Mouse (Mus musculus): Measurements from ENCODE around the gene Arhgef25.

The Arhgef25 gene

DNA sequence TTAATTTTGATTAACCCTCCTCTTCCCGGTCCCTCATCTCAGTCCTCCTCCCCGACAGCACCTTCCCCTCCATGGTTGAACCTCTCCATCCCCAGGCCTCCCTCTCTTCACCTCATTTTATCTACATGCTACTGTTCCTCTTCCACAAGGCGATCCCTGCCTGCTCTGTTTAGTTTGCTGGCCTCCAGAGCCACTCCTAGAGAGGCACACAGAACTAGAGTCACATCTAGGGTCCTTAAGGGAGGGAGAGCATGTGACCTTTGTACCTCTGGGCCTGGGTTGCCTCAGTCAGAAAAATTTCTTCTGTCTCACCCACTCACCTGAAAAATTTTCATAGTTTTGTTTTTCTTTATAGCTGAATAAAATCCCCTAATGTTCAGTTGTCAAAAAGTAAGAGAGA lies 52.0 kb downstream of the Arhgef25 start:
- DNase-seq (ENCODE audit: low spot score) = no peak

DNA sequence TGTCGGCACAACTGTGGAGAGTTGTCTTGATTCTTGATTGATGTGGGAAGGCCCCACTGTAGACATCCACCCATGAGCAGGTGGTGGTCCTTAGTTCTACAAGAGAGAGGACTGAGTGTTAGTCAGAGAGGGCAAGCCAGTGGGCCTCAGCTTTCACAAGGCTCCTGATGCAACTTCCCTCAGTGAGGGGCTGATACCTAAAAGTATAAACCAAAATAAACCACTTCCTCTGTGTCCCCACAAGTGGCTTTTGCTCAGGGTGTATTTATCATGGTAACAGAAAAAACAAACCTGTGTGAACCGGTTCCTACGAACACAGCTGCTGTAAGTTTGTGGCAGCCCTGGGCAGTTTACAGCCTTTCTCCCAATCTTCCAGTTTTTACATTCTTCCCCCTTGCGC lies 53.4 kb downstream of the Arhgef25 start:
- no peak for DNase-seq (ENCODE audit: low spot score)

DNA sequence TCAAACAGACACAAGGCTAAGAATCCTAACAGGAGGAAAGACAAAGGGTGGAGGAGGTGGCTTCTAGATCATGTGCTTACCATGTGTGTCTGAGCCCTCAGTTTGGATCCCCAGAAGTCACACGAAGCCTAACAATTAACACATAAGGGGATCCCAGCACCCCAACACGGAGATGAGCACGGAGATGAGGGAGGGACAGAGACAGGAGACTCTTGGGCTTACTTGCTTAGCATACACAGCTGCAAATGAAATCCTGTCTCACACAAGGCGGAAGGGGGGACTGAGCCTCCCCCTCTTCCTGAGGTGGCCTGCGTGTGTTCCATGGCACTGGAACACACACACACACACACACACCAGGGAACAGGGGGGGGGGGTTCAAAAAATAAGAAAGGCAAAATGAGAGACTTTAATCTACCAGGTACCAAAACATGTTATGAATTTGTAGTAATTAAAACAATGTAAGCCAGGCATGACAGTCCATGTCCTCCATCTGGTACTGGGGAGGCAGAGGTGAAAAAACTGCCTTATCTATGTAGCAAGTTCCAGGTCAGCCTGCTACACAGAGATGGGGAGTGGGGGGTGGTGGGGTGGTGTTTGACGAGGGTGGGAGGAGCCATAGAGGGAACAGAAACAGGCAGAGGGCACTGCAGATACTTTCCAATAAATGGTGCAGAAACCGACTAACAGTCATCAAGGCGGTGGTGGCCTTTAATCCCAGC lies 54.6 kb downstream of the Arhgef25 start:
- no peak for DNase-seq (ENCODE audit: low spot score)

DNA sequence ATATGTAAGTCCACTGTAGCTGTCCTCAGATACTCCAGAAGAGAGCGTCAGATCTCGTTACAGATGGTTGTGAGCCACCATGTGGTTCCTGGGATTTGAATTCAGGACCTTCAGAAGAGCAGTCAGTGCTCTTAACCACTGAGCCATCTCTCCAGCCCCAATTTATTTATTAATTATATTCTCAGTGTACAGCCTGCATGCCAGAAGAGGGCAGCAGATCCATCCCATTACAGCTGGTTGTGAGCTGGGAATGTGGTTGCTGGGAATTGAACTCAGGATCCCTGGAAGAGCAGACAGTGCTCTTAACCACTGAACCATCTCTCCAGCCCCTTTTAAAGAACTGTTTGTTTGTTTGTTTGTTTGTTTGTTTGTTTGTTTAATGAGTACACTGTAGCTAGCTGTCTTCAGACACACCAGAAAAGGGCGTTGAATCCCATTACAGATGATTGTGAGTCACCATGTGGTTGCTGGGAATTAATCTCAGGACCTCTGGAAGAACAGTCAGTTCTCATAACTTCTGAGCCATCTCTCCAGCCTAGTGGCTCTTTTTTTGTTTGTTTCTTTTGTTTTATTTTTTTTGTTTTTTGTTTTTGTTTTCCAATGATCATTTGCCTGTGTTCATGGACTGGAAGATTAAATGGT lies 55.4 kb downstream of the Arhgef25 start:
- peak; percentile 11 for DNase-seq (ENCODE audit: low spot score)
